Mouse (Mus musculus) bone marrow, adult 2 months (tissue): ENCODE measurements around the gene Hnrnpf. TPM values are rescaled to one million over a fixed set of nuclear protein-coding genes. Genes with fewer than 3 reads are reported as not detected.
A peak's percentile ranks its signal among the peaks of the same experiment; 100 is the strongest.
"Not testable (repeated sequence)": the region's sequence is repeated elsewhere in the genome, so short reads cannot be mapped to it uniquely, and the experiment has no call there.

ENCODE experiments used
- H3K27ac ChIP-seq: fragments of 200-500 bp; 2 replicates; pipeline ENCODE4 v1.5.1; 2012; ENCODE audit warnings: low read depth, mild to moderate bottlenecking, control low read depth, inconsistent platforms, low read length; ENCODE audit not compliant: control insufficient read depth, poor library complexity, insufficient read depth
- H3K4me1 ChIP-seq: fragments of 200-500 bp; 2 replicates; pipeline ENCODE4 v1.6.1; 2011; ENCODE audit warnings: low read length; ENCODE audit not compliant: control insufficient read depth, insufficient read depth
- H3K4me3 ChIP-seq: fragments of 200-500 bp; replicated peaks from 2 replicates; pipeline ENCODE3; 2011; ENCODE audit warnings: mild to moderate bottlenecking, low read depth, low read length, control low read depth; ENCODE audit not compliant: control insufficient read depth
- CTCF ChIP-seq: fragments of 200-500 bp; IDR thresholded peaks from 2 replicates; pipeline ENCODE4 v1.5.1; 2011; ENCODE audit warnings: low read length, control low read depth; ENCODE audit not compliant: control insufficient read depth, insufficient read depth
- POLR2A ChIP-seq: fragments of 200-500 bp; IDR thresholded peaks from 2 replicates; pipeline ENCODE4 v1.6.1; 2011; ENCODE audit warnings: low read depth, mild to moderate bottlenecking, control low read depth, low read length, borderline replicate concordance; ENCODE audit not compliant: control insufficient read depth
- WGBS: fragments of 180-500 bp; shearing (Covaris S2); methylation state at CpG from one replicate; pipeline ENCODE4 v1.1.7; 2018; 5-methylcytosine and 5-hydroxymethylcytosine counted together
- polyA plus RNA-seq: library from polyadenylated mRNA; stranded (reverse); fragments of >200 nt; gene quantifications from 2 replicates; pipeline ENCODE4 v1.2.4, GENCODE M21; 2011; ENCODE audit warnings: low replicate concordance; ENCODE audit not compliant: missing spikeins, insufficient read depth, insufficient read length

The Hnrnpf gene
- polyA plus RNA-seq, 1 experiment, result 242 TPM

GRCm38 (mm10) chr6:117868187-117868586 lies 31.9 kb upstream of the Hnrnpf start:
- no peak overlapping the region for H3K4me3 ChIP-seq

GRCm38 (mm10) chr6:117871034-117871433 lies 29.1 kb upstream of the Hnrnpf start:
- TF ChIP-seq CTCF (no peak), POLR2A (no peak)
- no peak overlapping the region for H3K27ac ChIP-seq
- WGBS, result 90% methylated on average over 14 of the region's 14 CpGs
- no peaks in the 10 kb centered on the region for H3K4me1 ChIP-seq
- no peak overlapping the region for H3K4me3 ChIP-seq

More at GRCm38 (mm10) chr6:117868187-117868586, 31.9 kb upstream of the Hnrnpf start:
- no peaks in the 10 kb centered on the region for H3K4me1 ChIP-seq
- WGBS, result 82% methylated on average over 8 of the region's 8 CpGs
- no peak for TF ChIP-seq POLR2A
- no peak for TF ChIP-seq CTCF
- H3K27ac ChIP-seq, result no peak overlapping the region

GRCm38 (mm10) chr6:117873450-117873849 lies 26.7 kb upstream of the Hnrnpf start:
- 74% methylated on average over 7 of the region's 7 CpGs for WGBS
- not testable (repeated sequence) for H3K4me3 ChIP-seq, H3K4me1 ChIP-seq, H3K27ac ChIP-seq

GRCm38 (mm10) chr6:117874621-117875281 lies 25.4 kb upstream of the Hnrnpf start:
- H3K4me1 ChIP-seq, result no peaks in the 10 kb centered on the region
- WGBS, result 53% methylated on average over 3 of the region's 3 CpGs
- TF ChIP-seq CTCF, result no peak
- no peak for TF ChIP-seq POLR2A
- no peak overlapping the region for H3K27ac ChIP-seq
- H3K4me3 ChIP-seq, result no peak overlapping the region

- TF ChIP-seq POLR2A, result no peak
- TF ChIP-seq CTCF, result no peak
These were observed 21.3 kb upstream of the Hnrnpf start for GRCm38 (mm10) chr6:117878700-117879407.

GRCm38 (mm10) chr6:117879408-117880115 lies 20.6 kb upstream of the Hnrnpf start:
- H3K27ac ChIP-seq, result peak overlapping the region; percentile 99
- H3K4me3 ChIP-seq, result peak overlapping the region; percentile 86
- no peaks in the 10 kb centered on the region; the same call in 1 of the 2 replicates for H3K4me1 ChIP-seq
- WGBS, result under 1% methylated on average over 67 of the region's 67 CpGs
- TF ChIP-seq POLR2A, result peak; percentile 87
- peak; percentile 98 for TF ChIP-seq CTCF

More at GRCm38 (mm10) chr6:117878700-117879407, 21.3 kb upstream of the Hnrnpf start:
- no peaks in the 10 kb centered on the region; the same call in 1 of the 2 replicates for H3K4me1 ChIP-seq
- 5% methylated on average over 26 of the region's 26 CpGs for WGBS
- H3K27ac ChIP-seq, result peak overlapping the region; percentile 99
- peak overlapping the region; percentile 86 for H3K4me3 ChIP-seq

GRCm38 (mm10) chr6:117880394-117880838 lies 19.7 kb upstream of the Hnrnpf start:
- no peak for TF ChIP-seq CTCF
- no peaks in the 10 kb centered on the region; the same call in 1 of the 2 replicates for H3K4me1 ChIP-seq
- WGBS, result 17% methylated on average over 3 of the region's 3 CpGs
- peak overlapping the region; percentile 59 for H3K4me3 ChIP-seq
- H3K27ac ChIP-seq, result peak overlapping the region; percentile 73; the same call in 1 of the 2 replicates

- H3K4me3 ChIP-seq, result no peak overlapping the region
- H3K4me1 ChIP-seq, result no peaks in the 10 kb centered on the region; the same call in 1 of the 2 replicates
- WGBS, result 42% methylated on average over 7 of the region's 7 CpGs
- no peak for TF ChIP-seq POLR2A
- TF ChIP-seq CTCF, result no peak
- H3K27ac ChIP-seq, result peak overlapping the region; percentile 90
These were observed 18.9 kb upstream of the Hnrnpf start for GRCm38 (mm10) chr6:117881229-117881628.
